Mouse (Mus musculus) urinary bladder, postnatal 10 days (tissue): ENCODE measurements around the gene Larp4.

Experiments
- DNase-seq: peaks from one replicate; pipeline ENCODE4 v3.0.0; 2022; ENCODE audit warnings: low spot score

Gene Larp4

DNA sequence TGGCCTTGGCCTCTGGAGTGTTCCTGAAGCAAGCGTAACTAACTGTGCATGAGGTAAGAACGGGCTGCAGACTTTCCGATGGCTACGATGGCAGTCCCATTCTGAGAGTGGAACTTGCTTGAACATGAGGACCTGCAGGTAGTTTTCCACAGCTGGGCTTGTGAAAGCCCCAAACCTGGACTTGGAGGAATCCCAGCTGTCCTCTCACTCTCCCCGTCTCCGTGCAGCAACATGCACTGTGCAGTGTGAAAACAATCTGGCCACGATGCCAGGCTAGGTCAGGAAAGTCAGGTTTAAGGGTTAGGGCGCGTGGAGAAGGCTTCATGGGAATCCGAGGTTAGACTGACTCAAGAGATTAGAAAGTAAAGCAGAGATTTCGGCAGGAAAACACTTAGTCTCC is 89.0 kb downstream of the Larp4 start:
- no peak for DNase-seq

DNA sequence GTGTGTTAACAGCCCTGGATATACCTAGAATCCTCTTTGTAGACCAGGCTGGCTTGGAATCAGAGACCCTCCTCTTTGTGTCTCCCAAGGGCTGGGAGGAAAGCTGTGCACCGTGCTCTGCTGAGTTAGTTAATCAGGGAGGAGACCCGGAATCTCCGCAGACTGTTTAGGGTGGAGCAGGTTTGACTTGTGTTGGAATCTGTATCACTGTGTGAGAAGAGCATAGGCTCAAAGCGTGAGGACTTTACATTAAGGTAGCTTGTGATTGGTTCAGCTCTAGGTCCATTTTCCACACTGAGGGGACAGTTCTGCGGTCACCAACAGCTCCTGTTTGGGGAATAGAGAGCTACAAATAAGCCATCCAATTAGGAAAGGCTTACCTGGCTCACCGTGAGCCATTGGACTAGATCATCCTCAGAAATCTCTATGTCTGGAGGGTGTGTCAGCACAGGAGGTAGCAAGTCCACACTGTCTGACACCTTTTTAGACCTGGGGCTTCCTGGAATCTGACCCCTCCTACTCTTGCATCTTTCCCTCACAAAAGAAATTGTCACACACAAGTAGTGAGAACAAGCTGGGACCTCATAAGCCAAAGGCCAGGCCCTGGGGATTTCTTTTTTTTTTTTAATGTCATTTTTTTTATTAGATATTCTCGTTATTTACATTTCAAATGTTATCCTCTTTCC is 89.9 kb downstream of the Larp4 start:
- DNase-seq = no peak

DNA sequence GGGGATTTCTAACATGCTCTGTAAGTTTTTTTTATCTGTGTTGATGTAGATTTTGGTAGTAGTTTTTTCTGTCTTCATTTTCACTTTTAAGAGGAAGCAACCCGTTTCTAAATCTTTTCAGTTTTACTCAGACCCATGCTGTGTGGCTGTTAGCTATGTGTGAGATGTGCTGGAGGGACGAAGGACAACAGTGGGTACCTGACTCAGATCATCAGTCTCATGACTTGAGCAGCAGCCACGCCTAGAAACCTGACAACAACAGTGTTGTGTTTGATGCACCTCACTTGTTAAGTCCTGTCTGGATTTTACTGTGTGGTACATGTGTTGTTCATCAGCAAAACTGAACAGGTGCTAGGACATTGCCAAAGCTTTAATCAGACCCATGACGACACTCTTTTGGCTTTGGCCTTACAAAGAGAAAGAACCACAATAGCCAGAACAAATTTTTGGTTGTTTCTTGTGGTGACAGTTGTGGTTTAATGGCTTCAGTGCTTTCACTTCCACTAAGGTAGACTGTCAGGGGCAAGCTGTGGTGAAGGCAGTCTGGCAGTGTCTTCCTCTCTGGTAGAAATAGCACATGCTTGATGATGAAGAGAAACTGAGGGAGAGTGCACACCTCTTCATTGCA is 90.8 kb downstream of the Larp4 start:
- no peak for DNase-seq

DNA sequence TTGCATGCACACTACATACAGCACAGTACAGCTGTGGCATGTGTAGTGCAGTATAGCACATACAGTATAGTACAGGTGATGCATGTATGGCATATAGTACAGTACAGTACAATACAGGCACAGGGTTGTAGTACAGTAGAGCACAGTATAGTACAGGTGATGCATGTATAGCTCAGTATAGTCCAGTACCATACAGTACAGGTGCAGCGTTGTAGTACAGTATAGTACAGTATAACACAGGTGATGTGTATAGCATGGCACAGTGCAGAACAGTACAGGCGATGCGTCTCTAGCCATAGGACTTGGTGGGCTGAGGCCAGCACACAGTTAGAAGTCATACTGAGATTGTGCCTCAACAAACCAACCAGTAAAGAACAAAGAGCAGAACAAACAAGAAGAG is 91.5 kb downstream of the Larp4 start:
- DNase-seq = no peak

DNA sequence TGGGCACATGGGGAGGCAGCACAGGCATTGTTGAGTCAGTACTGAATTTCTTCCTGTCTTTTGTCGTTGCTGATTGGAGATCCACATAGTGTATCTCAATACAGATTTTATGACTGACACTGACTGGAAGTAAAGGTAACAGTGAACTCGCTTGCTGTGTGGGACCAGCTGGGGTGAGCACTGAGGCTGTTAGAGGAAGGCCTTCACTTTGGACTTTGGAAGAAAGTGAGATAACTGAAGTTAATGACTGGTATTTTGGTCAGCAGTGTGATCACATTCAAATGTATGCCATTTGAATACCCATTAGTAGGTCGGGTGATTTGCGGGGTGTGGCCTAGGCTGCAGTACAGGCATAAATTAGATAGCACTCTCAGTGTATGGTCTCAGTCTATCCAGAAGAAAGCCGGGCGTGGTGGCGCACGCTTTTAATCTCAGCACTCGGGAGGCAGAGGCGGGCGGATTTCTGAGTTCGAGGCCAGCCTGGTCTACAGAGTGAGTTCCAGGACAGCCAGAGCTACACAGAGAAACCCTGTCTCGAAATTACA is 93.4 kb downstream of the Larp4 start:
- no peak for DNase-seq
